Comparison of ENCODE assay signal across 12 mouse cellular contexts in the genomic region with DNA sequence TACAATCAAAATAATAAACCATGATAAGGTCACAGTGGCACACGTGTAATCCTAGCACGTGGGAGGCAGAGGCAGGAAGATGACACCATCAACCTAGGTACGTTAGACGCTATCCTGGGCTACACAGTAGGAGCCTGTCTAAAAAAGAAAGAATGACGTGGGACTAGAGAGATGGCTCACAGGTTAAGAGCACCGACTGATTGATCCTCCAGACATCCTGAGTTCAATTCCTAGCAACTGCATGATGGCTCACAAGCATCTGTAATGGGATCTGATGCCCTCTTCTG. TPM values are rescaled to one million over a fixed set of nuclear protein-coding genes. Genes with fewer than 3 reads are reported as not detected.
A peak's percentile ranks its signal among the peaks of the same experiment; 100 is the strongest.
DNase-seq lines count a peak whose midpoint lies in the region; ATAC-seq and TF ChIP-seq lines count a peak whose summit lies in the region.
"Had no signal": no experiment of that assay in that cellular context is flagged by ENCODE, and none has a peak within 500 bp of the region (broad histone marks: within the 10 kb centered on the region; RNA-seq: fewer than 3 reads in every experiment).

No protein-coding gene starts in this region.

- no peaks in the 10 kb centered on the region for H3K9me3 ChIP-seq in hindbrain, postnatal 0 days (ENCODE audit: low read length)
- no peaks in the 10 kb centered on the region for H3K9me3 ChIP-seq in hindbrain, embryonic 12.5 days (replicated peaks)
- H3K9me3 ChIP-seq in ES-Bruce4 (replicated peaks; ENCODE audit: control insufficient read depth, insufficient read depth, low read length, poor library complexity, severe bottlenecking) = no peaks in the 10 kb centered on the region
- no peaks in the 10 kb centered on the region for H3K9me3 ChIP-seq in midbrain, embryonic 10.5 days (replicated peaks)
- H3K9me3 ChIP-seq: limb, embryonic 12.5 days; midbrain, embryonic 13.5 days had no signal

- peak; percentile 40; the same call in 1 of the 2 replicates for ATAC-seq in hindbrain, postnatal 0 days
- no peak for ATAC-seq in hindbrain, embryonic 12.5 days (ENCODE audit: low FRiP score)
- ATAC-seq in erythroblast, adult 5-6 weeks (replicated peaks; ENCODE audit: low FRiP score, poor library complexity, severe bottlenecking) = peak; percentile 53
- ATAC-seq in megakaryocyte, adult 5-6 weeks (ENCODE audit: poor library complexity, severe bottlenecking) = peak; percentile 27; the same call in 1 of the 2 replicates

- H3K27me3 ChIP-seq in hindbrain, postnatal 0 days (ENCODE audit: insufficient read depth, low read length) = no peaks in the 10 kb centered on the region
- no peaks in the 10 kb centered on the region; the same call in 1 of the 2 replicates for H3K27me3 ChIP-seq in hindbrain, embryonic 12.5 days
- no peaks in the 10 kb centered on the region for H3K27me3 ChIP-seq in ES-Bruce4 (ENCODE audit: control insufficient read depth, insufficient read depth, low read length, poor library complexity, severe bottlenecking)
- H3K27me3 ChIP-seq in kidney, adult 2 months (replicated peaks; ENCODE audit: control insufficient read depth, insufficient read depth, low read length) = no peaks in the 10 kb centered on the region
- H3K27me3 ChIP-seq in midbrain, embryonic 10.5 days (ENCODE audit: low read depth, poor library complexity, severe bottlenecking) = no peaks in the 10 kb centered on the region
- H3K27me3 ChIP-seq: limb, embryonic 12.5 days; midbrain, embryonic 13.5 days had no signal

- H3K4me2 ChIP-seq in hindbrain, postnatal 0 days (ENCODE audit: low read depth, low read length) = 0 out of 2 replicates have a peak overlapping the region, but pooled peaks have one; percentile 2
- no peak overlapping the region for H3K4me2 ChIP-seq in hindbrain, embryonic 12.5 days (replicated peaks)

- no peak for TF ChIP-seq POLR2A in ES-Bruce4 (IDR thresholded peaks at IDR 0.05; ENCODE audit: insufficient read depth, low read length)
- no peak for TF ChIP-seq POLR2A in kidney, adult 2 months (IDR thresholded peaks at IDR 0.05; ENCODE audit: low read depth, low read length)

- 35% methylated on average over 6 of the region's 6 CpGs for WGBS in hindbrain, postnatal 0 days
- WGBS in hindbrain, embryonic 12.5 days = 41% methylated on average over 6 of the region's 6 CpGs
- 19% methylated on average over 6 of the region's 6 CpGs for WGBS in kidney, adult 2 months
- WGBS in midbrain, embryonic 10.5 days = 42% methylated on average over 6 of the region's 6 CpGs

- no peak for DNase-seq in hindbrain, postnatal 0 days (ENCODE audit: low spot score)
- no peak for DNase-seq in kidney, adult 2 months
- DNase-seq in midbrain, embryonic 10.5 days (ENCODE audit: low spot score) = no peak
- no peak for DNase-seq in frontal cortex, adult 2 months (ENCODE audit: extremely low spot score in 1 of 2, low spot score in 1 of 2)

- no peak overlapping the region for H3K4me3 ChIP-seq in hindbrain, postnatal 0 days (ENCODE audit: low read length)
- H3K4me3 ChIP-seq in hindbrain, embryonic 12.5 days = no peak overlapping the region
- H3K4me3 ChIP-seq in ES-Bruce4 (ENCODE audit: low read depth, low read length) = no peak overlapping the region
- H3K4me3 ChIP-seq in kidney, adult 2 months (ENCODE audit: insufficient read depth, low read depth, low read length) = no peak overlapping the region
- no peak overlapping the region; the same call in 1 of the 2 replicates for H3K4me3 ChIP-seq in midbrain, embryonic 10.5 days
- H3K4me3 ChIP-seq: gastrocnemius, adult 2 months; layer of hippocampus, adult 2 months; limb, embryonic 12.5 days; midbrain, embryonic 13.5 days had no signal

- TF ChIP-seq CTCF in hindbrain, postnatal 0 days (IDR thresholded peaks at IDR 0.05; ENCODE audit: low read depth) = 0 out of 2 replicates have a peak, but pooled peaks have one; percentile 7
- no peak for TF ChIP-seq CTCF in ES-Bruce4 (IDR thresholded peaks at IDR 0.05; ENCODE audit: low read depth, low read length)
- no peak for TF ChIP-seq CTCF in kidney, adult 2 months (conservative IDR thresholded peaks at IDR 0.05; ENCODE audit: insufficient read depth, insufficient read length, low read depth, low read length)

- no peak overlapping the region for H3K9ac ChIP-seq in hindbrain, postnatal 0 days (replicated peaks; ENCODE audit: low read length)
- no peak overlapping the region for H3K9ac ChIP-seq in hindbrain, embryonic 12.5 days
- H3K9ac ChIP-seq in ES-Bruce4 (ENCODE audit: low read depth, poor library complexity, severe bottlenecking) = peak overlapping the region; percentile 24; the same call in 1 of the 2 replicates
- H3K9ac ChIP-seq: limb, embryonic 12.5 days; midbrain, embryonic 13.5 days had no signal

- no peaks in the 10 kb centered on the region for H3K4me1 ChIP-seq in hindbrain, postnatal 0 days (ENCODE audit: insufficient read depth, low read length)
- no peaks in the 10 kb centered on the region for H3K4me1 ChIP-seq in hindbrain, embryonic 12.5 days
- H3K4me1 ChIP-seq in ES-Bruce4 (ENCODE audit: control insufficient read depth, insufficient read depth, low read length) = no peaks in the 10 kb centered on the region
- no peaks in the 10 kb centered on the region for H3K4me1 ChIP-seq in kidney, adult 2 months (ENCODE audit: control insufficient read depth, insufficient read depth, low read length)
- 0 out of 2 replicates have a peak, but pooled peaks cover 4% of the 10 kb centered on the region for H3K4me1 ChIP-seq in midbrain, embryonic 10.5 days
- H3K4me1 ChIP-seq: limb, embryonic 12.5 days had no signal

- no peak overlapping the region for H3K27ac ChIP-seq in hindbrain, postnatal 0 days
- no peak overlapping the region for H3K27ac ChIP-seq in hindbrain, embryonic 12.5 days
- H3K27ac ChIP-seq in ES-Bruce4 (ENCODE audit: insufficient read depth, low read length) = no peak overlapping the region
- no peak overlapping the region for H3K27ac ChIP-seq in kidney, adult 2 months (ENCODE audit: insufficient read depth, low read depth, low read length)
- no peak overlapping the region for H3K27ac ChIP-seq in midbrain, embryonic 10.5 days (replicated peaks)
- H3K27ac ChIP-seq: gastrocnemius, adult 2 months; layer of hippocampus, adult 2 months; limb, embryonic 12.5 days; midbrain, embryonic 13.5 days had no signal

- H3K36me3 ChIP-seq in hindbrain, postnatal 0 days (ENCODE audit: insufficient read depth, low read length) = no peaks in the 10 kb centered on the region
- H3K36me3 ChIP-seq in hindbrain, embryonic 12.5 days = no peaks in the 10 kb centered on the region
- no peaks in the 10 kb centered on the region for H3K36me3 ChIP-seq in ES-Bruce4 (ENCODE audit: control insufficient read depth, insufficient read depth, low read length, poor library complexity, severe bottlenecking)
- H3K36me3 ChIP-seq in kidney, adult 2 months (ENCODE audit: control insufficient read depth, insufficient read depth, low read length) = no peaks in the 10 kb centered on the region
- no peaks in the 10 kb centered on the region for H3K36me3 ChIP-seq in midbrain, embryonic 10.5 days
- H3K36me3 ChIP-seq: limb, embryonic 12.5 days; midbrain, embryonic 13.5 days had no signal

- TF ChIP-seq EP300 in ES-Bruce4 (IDR thresholded peaks at IDR 0.05; ENCODE audit: insufficient read depth, low read depth, low read length) = no peak

RNA-seq across cellular contexts. Expression of a gene that starts 13.4 kb away (rescaled TPM):
- total RNA-seq in hindbrain, postnatal 0 days (2014; rRNA removed) = 1,199 and 1,407 TPM in 2 replicates
- 399 and 422 TPM in 2 replicates for polyA plus RNA-seq in hindbrain, postnatal 0 days (2015; fragmentation: Nextera tagmentation; extraction: Ambion mirVana)
- 418 and 515 TPM in 2 replicates for polyA plus RNA-seq in hindbrain, embryonic 12.5 days (2016; fragmentation: Nextera tagmentation; extraction: Ambion mirVana)
- polyA plus RNA-seq in ES-Bruce4 (2011; ENCODE audit: insufficient read depth, insufficient read length, low read depth, missing spikeins) = 1,832 and 1,959 TPM in 2 replicates
- 345 and 426 TPM in 2 replicates for total RNA-seq in erythroblast, adult 5-6 weeks (2015; ENCODE audit: low replicate concordance)
- total RNA-seq in erythroblast, adult 5-6 weeks (2017; ENCODE audit: low replicate concordance) = 114 and 205 TPM in 2 replicates
- total RNA-seq in megakaryocyte, adult 5-6 weeks (2015) = 1,237 and 1,288 TPM in 2 replicates
- 518 and 577 TPM in 2 replicates for total RNA-seq in megakaryocyte, adult 5-6 weeks (2017)
- polyA plus RNA-seq in kidney, adult 2 months (2012; rRNA removed) = 520 and 798 TPM in 2 replicates
- polyA plus RNA-seq in midbrain, embryonic 10.5 days (2016; fragmentation: Nextera tagmentation; extraction: Ambion mirVana) = 460 and 529 TPM in 2 replicates
- 396 and 476 TPM in 2 replicates for polyA plus RNA-seq in frontal cortex, adult 2 months (2012; rRNA removed)

RNA-seq across cellular contexts. Expression of a gene that starts 23.6 kb away (rescaled TPM):
- total RNA-seq in hindbrain, postnatal 0 days (2014; rRNA removed) = 1.3 and 1.7 TPM in 2 replicates
- polyA plus RNA-seq in hindbrain, postnatal 0 days (2015; fragmentation: Nextera tagmentation; extraction: Ambion mirVana) = 0.64 and 0.65 TPM in 2 replicates
- polyA plus RNA-seq in hindbrain, embryonic 12.5 days (2016; fragmentation: Nextera tagmentation; extraction: Ambion mirVana) = 9.8 and 11.7 TPM in 2 replicates
- 39.4 and 41.7 TPM in 2 replicates for polyA plus RNA-seq in ES-Bruce4 (2011; ENCODE audit: insufficient read depth, insufficient read length, low read depth, missing spikeins)
- total RNA-seq in erythroblast, adult 5-6 weeks (2015; ENCODE audit: low replicate concordance) = 0.63 TPM in 1 of 2 replicates, not detected in the other
- 0.09 TPM in 1 of 2 replicates, not detected in the other for total RNA-seq in erythroblast, adult 5-6 weeks (2017; ENCODE audit: low replicate concordance)
- total RNA-seq in megakaryocyte, adult 5-6 weeks (2015) = 2.5 and 2.8 TPM in 2 replicates
- total RNA-seq in megakaryocyte, adult 5-6 weeks (2017) = 1.5 and 2.1 TPM in 2 replicates
- polyA plus RNA-seq in kidney, adult 2 months (2012; rRNA removed) = 26.9 and 30.2 TPM in 2 replicates
- 0.72 and 1.4 TPM in 2 replicates for polyA plus RNA-seq in midbrain, embryonic 10.5 days (2016; fragmentation: Nextera tagmentation; extraction: Ambion mirVana)
- polyA plus RNA-seq in frontal cortex, adult 2 months (2012; rRNA removed) = 8.4 and 9.2 TPM in 2 replicates

RNA-seq across cellular contexts. Expression of a gene that starts 32.7 kb away (rescaled TPM):
- total RNA-seq in hindbrain, postnatal 0 days (2014; rRNA removed) = 11.0 and 90.5 TPM in 2 replicates
- 8.6 and 9.8 TPM in 2 replicates for polyA plus RNA-seq in hindbrain, postnatal 0 days (2015; fragmentation: Nextera tagmentation; extraction: Ambion mirVana)
- 8.7 and 9.8 TPM in 2 replicates for polyA plus RNA-seq in hindbrain, embryonic 12.5 days (2016; fragmentation: Nextera tagmentation; extraction: Ambion mirVana)
- 9.8 and 11.6 TPM in 2 replicates for polyA plus RNA-seq in ES-Bruce4 (2011; ENCODE audit: insufficient read depth, insufficient read length, low read depth, missing spikeins)
- not detected in 2 replicates for total RNA-seq in erythroblast, adult 5-6 weeks (2015; ENCODE audit: low replicate concordance)
- total RNA-seq in erythroblast, adult 5-6 weeks (2017; ENCODE audit: low replicate concordance) = 0.09 TPM in 1 of 2 replicates, not detected in the other
- 0.14 TPM in 1 of 2 replicates, not detected in the other for total RNA-seq in megakaryocyte, adult 5-6 weeks (2015)
- total RNA-seq in megakaryocyte, adult 5-6 weeks (2017) = not detected in 2 replicates
- polyA plus RNA-seq in kidney, adult 2 months (2012; rRNA removed) = 2.9 and 3.2 TPM in 2 replicates
- polyA plus RNA-seq in midbrain, embryonic 10.5 days (2016; fragmentation: Nextera tagmentation; extraction: Ambion mirVana) = 2.8 and 3.6 TPM in 2 replicates
- 11.1 and 11.6 TPM in 2 replicates for polyA plus RNA-seq in frontal cortex, adult 2 months (2012; rRNA removed)

RNA-seq across cellular contexts. Expression of a gene that starts 47.3 kb away (rescaled TPM):
- 48.0 and 61.2 TPM in 2 replicates for total RNA-seq in hindbrain, postnatal 0 days (2014; rRNA removed)
- 114 and 117 TPM in 2 replicates for polyA plus RNA-seq in hindbrain, postnatal 0 days (2015; fragmentation: Nextera tagmentation; extraction: Ambion mirVana)
- polyA plus RNA-seq in hindbrain, embryonic 12.5 days (2016; fragmentation: Nextera tagmentation; extraction: Ambion mirVana) = 140 and 143 TPM in 2 replicates
- polyA plus RNA-seq in ES-Bruce4 (2011; ENCODE audit: insufficient read depth, insufficient read length, low read depth, missing spikeins) = 366 and 396 TPM in 2 replicates
- total RNA-seq in erythroblast, adult 5-6 weeks (2015; ENCODE audit: low replicate concordance) = 71.3 and 75.2 TPM in 2 replicates
- 42.9 and 67.5 TPM in 2 replicates for total RNA-seq in erythroblast, adult 5-6 weeks (2017; ENCODE audit: low replicate concordance)
- total RNA-seq in megakaryocyte, adult 5-6 weeks (2015) = 116 TPM in 2 replicates
- total RNA-seq in megakaryocyte, adult 5-6 weeks (2017) = 90.4 and 95.0 TPM in 2 replicates
- polyA plus RNA-seq in kidney, adult 2 months (2012; rRNA removed) = 18.5 and 25.1 TPM in 2 replicates
- 231 and 262 TPM in 2 replicates for polyA plus RNA-seq in midbrain, embryonic 10.5 days (2016; fragmentation: Nextera tagmentation; extraction: Ambion mirVana)
- 72.3 and 78.6 TPM in 2 replicates for polyA plus RNA-seq in frontal cortex, adult 2 months (2012; rRNA removed)
